Mouse (Mus musculus): ENCODE data around the gene Dhrs7b.

DNA sequence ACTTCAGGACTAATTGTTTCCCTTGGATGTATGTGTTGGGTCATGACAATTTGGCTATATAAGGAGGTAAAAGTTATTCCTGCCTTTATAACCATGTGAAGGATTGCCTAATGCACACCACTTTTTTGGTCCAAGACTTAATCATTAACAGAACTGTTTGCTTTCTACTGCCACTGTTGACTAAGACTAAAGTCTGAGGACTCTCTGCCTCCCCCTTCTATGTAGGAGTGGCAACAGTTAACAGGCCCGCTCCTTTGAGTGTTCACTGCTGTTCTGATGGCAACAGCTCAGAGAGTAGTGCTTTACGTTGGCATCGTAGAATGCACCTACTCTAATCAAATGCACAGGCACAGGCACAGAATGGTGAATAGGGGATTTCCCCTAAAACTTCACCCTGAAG lies 5.2 kb upstream of the Dhrs7b start:
- TF ChIP-seq EP300 (IDR thresholded peaks at IDR 0.05; ENCODE audit: low read depth) (no peak), CTCF (IDR thresholded peaks at IDR 0.05; ENCODE audit: low read depth) (no peak)
